Mouse (Mus musculus) neural tube, embryonic 10.5 days (tissue): ENCODE data around the gene Ccdc43.
A peak's percentile ranks its signal among the peaks of the same experiment; 100 is the strongest.
"Not testable (repeated sequence)": the region's sequence is repeated elsewhere in the genome, so short reads cannot be mapped to it uniquely, and the experiment has no call there.

Experiments used
- DNase-seq: peaks from one replicate; pipeline ENCODE4 v3.0.0-alpha.2; 2017; ENCODE audit warnings: low spot score; ENCODE audit errors: extremely low spot score

The Ccdc43 gene

GRCm38 (mm10) chr11:102697338-102698017 is at the start of gene Ccdc43:
Gene Ccdc43, minus strand, starts transcription at chr11:102697782.
- DNase-seq = peak; percentile 87

DNA sequence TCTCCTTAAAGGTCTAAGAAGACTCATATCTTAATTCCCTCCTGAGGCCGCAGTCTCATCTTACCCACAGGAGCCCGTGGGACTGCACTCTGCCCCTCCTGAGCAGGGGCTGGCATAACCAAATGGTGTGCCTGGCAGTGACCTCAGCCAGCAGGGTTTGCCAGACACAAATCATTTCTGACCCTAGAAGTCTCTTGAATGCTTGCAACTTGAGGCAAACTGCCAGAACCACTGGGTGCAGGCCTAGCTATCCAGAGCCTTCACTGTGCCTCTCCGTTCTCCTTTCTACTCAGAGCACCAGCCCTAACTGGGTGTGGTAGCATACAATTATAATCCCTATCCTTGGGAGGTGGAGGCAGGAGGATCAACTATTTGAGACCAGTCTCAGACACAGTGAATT is 47.2 kb upstream of the Ccdc43 start:
- no peak for DNase-seq

DNA sequence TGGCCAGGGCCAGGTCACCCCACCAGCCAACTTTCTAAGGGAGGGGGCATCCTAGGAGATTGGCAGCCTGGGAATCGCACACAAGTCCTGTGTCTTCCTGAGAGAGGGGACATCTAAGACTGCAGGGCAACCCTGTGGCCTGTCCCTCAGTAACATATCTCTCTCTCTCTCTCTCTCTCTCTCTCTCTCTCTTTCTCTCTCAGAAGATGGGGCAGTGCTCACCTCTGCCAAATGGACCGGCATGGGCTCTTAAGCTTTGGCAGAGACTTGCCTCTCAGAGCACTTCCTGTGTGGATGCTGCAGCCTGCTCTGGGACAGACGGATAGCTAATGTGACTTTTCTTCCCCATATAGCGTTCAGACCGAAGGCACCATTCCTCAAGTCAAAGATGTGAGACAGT is 45.3 kb upstream of the Ccdc43 start:
- DNase-seq = no peak

DNA sequence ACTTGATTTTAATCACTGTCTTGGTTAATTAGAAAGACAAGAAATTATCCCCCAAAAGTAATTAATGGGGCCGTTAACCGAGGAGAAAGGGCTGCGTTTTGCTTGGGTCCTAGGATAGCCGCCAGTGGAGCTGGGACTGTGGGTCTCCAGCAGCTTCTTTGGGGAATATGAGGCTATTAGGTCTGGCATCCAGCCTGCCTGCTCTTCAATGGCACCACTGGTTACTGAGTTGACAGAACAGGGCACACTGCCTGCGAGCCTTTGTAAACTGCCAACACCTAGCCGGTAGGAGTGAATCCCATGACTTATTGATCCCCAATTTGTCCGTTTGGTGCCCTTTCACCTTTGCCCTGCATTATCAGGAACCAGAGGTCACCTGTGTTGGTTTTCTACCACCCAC is 44.5 kb upstream of the Ccdc43 start:
- DNase-seq = no peak

GRCm38 (mm10) chr11:102741129-102741950 is 43.8 kb upstream of the Ccdc43 start:
- DNase-seq = peak; percentile 49

- no peak for DNase-seq
These were observed 43.1 kb upstream of the Ccdc43 start for GRCm38 (mm10) chr11:102740634-102741033.

DNA sequence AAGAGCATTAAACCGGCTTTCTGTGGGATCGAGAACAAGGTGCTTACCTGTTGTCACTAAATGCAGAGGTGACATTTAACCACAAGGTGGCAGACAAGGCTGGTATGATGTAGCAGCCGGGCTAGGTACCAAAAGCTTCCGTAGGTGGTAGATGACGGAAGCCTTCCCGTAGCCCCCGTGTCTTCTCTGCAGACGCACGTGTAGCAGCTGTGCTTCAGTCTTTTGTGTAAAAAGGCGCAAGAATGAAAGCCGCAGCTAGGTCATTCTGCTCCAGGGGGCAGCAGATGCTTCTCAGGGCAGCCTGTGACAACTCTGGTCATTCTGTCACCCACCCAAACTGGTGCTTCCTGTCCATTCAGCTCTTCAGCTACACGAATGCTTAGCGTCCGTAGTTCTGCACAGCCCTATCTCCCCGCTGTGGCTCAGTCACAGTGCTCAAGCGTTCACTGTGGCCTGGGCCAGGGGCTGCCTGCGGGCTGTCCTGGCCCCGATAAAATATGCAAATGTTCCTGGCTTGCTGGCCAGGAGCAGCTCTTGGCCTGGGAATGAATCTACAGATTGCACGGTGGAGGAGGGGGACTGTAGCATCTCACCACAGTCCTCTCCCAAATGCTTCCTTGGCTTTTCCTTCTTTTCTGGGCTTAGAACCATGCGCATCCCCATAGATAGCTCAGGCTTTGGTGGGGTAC is 41.8 kb upstream of the Ccdc43 start:
- peak; percentile 64 for DNase-seq

DNA sequence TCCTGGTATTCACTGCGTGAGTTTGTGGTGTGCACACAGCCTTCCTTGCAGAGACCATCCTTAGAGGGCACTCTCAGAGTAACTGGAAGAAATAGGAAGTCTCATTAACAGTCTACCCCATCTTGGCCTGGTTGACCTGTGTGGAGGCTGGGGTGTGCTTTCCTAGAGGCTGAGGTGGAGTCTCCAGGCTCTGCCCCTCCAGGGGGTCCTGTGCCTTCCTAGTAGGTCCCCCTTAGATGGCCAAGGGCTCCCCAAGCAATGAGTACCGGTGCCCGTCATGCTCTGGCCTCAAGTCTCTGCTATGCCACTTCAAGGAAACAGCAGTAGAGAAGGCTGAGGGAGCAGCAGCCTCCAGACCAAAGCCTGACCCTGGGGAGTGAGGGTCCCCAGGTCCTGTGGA is 40.5 kb upstream of the Ccdc43 start:
- no peak for DNase-seq

GRCm38 (mm10) chr11:102734961-102735360 is 37.4 kb upstream of the Ccdc43 start:
- no peak for DNase-seq

GRCm38 (mm10) chr11:102733146-102733545 is 35.6 kb upstream of the Ccdc43 start:
- no peak for DNase-seq

GRCm38 (mm10) chr11:102731366-102731765 is 33.8 kb upstream of the Ccdc43 start:
- no peak for DNase-seq

GRCm38 (mm10) chr11:102729835-102730234 is 32.3 kb upstream of the Ccdc43 start:
- DNase-seq = no peak

- DNase-seq = no peak
These were observed 31.0 kb upstream of the Ccdc43 start for GRCm38 (mm10) chr11:102728614-102729013.

GRCm38 (mm10) chr11:102725574-102725973 is 28.0 kb upstream of the Ccdc43 start:
- DNase-seq = no peak

- no peak for DNase-seq
These were observed 18.6 kb upstream of the Ccdc43 start for GRCm38 (mm10) chr11:102716135-102716534.

GRCm38 (mm10) chr11:102714578-102714977 is 17.0 kb upstream of the Ccdc43 start:
- DNase-seq = not testable (repeated sequence)

GRCm38 (mm10) chr11:102712411-102712810 is 14.8 kb upstream of the Ccdc43 start:
- DNase-seq = no peak

- not testable (repeated sequence) for DNase-seq
These were observed 4.6 kb upstream of the Ccdc43 start for GRCm38 (mm10) chr11:102702206-102702605.

DNA sequence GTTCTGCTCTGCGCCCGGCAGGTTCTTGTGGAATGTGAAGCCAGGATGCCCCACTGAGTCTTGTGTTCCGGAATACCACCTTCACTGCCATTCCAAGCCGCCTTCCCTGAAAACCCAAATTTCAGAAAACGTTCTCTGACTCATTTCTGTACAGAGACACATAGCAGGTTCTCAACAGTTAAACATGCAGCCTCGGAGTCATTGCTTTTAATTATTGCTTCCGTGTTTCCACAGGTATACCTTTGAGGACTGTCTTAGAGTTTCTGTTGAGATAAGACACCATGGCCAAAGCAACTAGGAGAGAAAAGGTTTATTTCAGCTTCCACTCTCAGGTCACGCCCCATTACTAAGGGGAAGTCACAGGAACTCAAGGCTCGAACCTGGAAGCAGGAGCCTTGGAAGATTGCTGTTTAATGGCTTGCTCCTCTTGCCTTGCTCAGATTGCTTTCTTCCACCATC is 465 bp upstream of the Ccdc43 start:
- DNase-seq = no peak

GRCm38 (mm10) chr11:102695289-102695688 is 2.3 kb downstream of the Ccdc43 start:
- no peak for DNase-seq

GRCm38 (mm10) chr11:102690162-102690561 is 7.4 kb downstream of the Ccdc43 start:
- DNase-seq = peak; percentile 84
